Mouse (Mus musculus): Measurements from ENCODE around the gene Kif4. TPM values are rescaled to one million over a fixed set of nuclear protein-coding genes. Genes with fewer than 3 reads are reported as not detected.

Kif4 gene
- polyA plus RNA-seq, 1 experiment from 2014 or later, result 5.7 TPM

DNA sequence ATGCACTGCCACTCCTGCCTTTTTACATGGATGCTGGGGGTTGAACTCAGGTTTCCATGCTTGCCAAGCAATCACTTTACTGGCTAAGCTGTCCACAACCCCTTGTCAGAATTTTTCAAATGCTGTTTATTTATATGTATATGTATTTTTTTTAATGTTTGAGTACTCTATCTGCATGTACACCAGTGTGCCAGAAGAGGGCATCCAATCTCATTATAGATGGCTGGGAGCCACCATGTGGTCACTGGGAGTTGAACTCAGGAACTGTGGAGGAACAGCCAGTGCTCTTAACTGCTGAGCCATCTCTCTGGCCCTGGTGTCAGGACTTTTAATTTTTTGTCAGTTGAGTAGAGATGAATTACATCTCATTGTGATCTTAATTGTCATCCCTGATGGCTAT, 27.3 kb downstream of the Kif4 start:
- Histone ChIP-seq H3K4me1 (replicated peaks) (no peaks in the 10 kb centered on the region), H3K9me3 (no peaks in the 10 kb centered on the region), H3K9ac (no peak overlapping the region), H3K36me3 (no peaks in the 10 kb centered on the region), H3K27ac (replicated peaks) (no peak overlapping the region), H3K27me3 (no peaks in the 10 kb centered on the region), H3K4me2 (no peak overlapping the region), H3K4me3 (no peak overlapping the region)
- ATAC-seq (ENCODE audit: low read depth), result no peak

DNA sequence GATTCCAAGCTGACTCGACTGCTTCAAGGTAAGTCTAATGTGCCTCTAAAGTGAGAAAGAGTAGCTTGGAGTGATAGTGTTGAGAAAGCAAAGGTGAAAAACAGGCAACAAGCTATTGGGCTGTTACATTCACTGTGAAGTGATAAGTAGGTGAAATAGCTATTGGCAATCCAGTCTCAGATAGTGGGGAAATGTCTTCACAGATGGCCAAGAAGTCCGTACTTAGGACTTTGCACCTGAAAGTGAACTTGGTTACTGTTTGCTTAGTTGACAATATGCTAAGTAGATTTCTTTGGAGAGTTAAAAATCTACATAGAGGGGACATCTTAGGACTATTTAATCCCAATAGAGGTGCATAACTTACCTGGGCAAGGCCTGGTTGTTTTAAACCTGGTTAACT, 39.3 kb downstream of the Kif4 start:
- H3K4me3 ChIP-seq, result no peak overlapping the region
- H3K4me1 ChIP-seq (replicated peaks), result no peaks in the 10 kb centered on the region
- peaks cover 6% of the 10 kb centered on the region; the same call in 1 of the 2 replicates for H3K27me3 ChIP-seq
- H3K4me2 ChIP-seq, result no peak overlapping the region
- H3K36me3 ChIP-seq, result no peaks in the 10 kb centered on the region
- no peak for ATAC-seq (ENCODE audit: low read depth)
- 89% methylated on average over 2 of the region's 2 CpGs for WGBS
- H3K9ac ChIP-seq, result no peak overlapping the region
- H3K9me3 ChIP-seq, result no peaks in the 10 kb centered on the region
- no peak overlapping the region for H3K27ac ChIP-seq (replicated peaks)

DNA sequence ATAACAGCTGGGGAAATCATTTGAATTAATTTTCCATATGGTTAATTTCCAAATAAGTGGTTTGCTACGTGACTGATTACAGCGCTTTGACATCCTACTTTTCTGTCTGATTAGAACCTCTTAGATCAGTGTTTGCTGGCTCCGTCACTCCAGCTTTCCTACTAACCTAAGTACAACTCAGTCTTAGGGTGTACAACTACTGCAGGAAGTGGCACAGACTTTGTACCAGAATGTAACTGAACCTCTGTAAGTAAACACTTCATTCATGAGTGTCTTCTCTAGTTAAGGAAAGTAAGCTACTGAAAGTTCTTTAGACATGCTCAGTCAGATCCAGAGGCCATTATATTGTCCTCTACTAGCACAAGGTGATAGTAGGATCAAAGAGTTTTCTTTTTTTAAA, 52.7 kb downstream of the Kif4 start:
- 78% methylated on average over 3 of the region's 3 CpGs for WGBS
- no peak for ATAC-seq (ENCODE audit: low read depth)
- Histone ChIP-seq H3K27ac (replicated peaks) (no peak overlapping the region), H3K9ac (no peak overlapping the region), H3K4me2 (no peak overlapping the region), H3K36me3 (no peaks in the 10 kb centered on the region), H3K9me3 (no peaks in the 10 kb centered on the region), H3K4me3 (no peak overlapping the region), H3K27me3 (peaks cover 3% of the 10 kb centered on the region; the same call in 1 of the 2 replicates), H3K4me1 (replicated peaks) (no peaks in the 10 kb centered on the region)

DNA sequence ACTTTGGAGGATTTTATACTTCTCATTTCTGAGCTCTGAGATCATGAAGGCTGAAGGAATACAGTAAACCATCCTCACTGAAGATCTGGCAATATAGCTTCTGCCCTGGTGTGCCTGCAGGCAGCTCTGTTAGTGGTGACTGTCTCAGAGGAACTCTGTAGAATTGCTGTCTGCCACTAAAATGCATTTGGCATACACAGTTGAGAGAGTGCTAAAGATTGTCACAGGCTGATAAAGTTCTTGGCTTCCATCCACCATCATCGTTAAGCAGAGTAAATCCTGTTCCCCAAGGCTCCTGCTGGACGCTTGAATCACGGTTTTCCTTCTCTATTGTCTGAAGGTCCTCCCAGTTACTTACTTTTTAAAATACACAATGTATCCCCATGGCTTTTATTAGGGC, 61.0 kb downstream of the Kif4 start:
- ATAC-seq (ENCODE audit: low read depth), result no peak
- Histone ChIP-seq H3K9ac (no peak overlapping the region), H3K27ac (replicated peaks) (no peak overlapping the region), H3K4me2 (no peak overlapping the region), H3K4me1 (replicated peaks) (no peaks in the 10 kb centered on the region), H3K36me3 (no peaks in the 10 kb centered on the region), H3K9me3 (no peaks in the 10 kb centered on the region), H3K4me3 (no peak overlapping the region), H3K27me3 (peaks cover 12% of the 10 kb centered on the region)
- WGBS, result 65% methylated on average over 3 of the region's 3 CpGs

DNA sequence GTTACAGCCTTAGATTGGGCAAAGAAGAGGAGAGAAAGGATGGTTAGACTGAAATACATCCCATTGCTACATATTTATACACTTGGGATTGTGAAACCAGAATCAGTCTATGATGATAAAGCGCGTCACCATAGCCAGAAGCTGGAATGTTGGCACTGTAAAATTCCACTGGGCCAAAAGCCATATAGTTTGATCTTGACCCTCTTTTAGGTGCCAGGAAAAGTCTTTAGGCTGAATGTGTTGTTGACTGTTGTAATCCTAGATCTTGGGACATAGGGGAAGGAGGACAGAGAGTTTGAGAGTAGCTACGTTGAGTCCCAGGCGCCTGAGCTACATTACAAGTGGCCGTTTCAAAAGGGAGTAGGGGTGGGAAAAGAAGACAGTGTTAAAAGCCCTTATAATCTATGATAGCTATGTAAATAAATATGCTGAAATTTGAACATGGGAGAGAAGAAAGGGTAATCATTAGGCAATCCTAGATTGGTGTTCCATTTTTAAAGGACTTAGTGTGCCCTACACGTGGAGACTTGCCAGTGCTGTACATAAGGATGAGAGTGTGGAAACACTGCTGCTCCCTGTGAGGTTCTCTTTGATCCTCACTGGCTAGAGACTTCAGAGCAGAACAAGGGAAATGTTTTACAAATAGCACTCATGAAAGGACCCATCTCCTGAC, 62.0 kb downstream of the Kif4 start:
- Histone ChIP-seq H3K27me3 (peaks cover 12% of the 10 kb centered on the region), H3K4me3 (no peak overlapping the region), H3K9me3 (no peaks in the 10 kb centered on the region), H3K4me1 (replicated peaks) (no peaks in the 10 kb centered on the region), H3K36me3 (no peaks in the 10 kb centered on the region), H3K4me2 (no peak overlapping the region), H3K9ac (no peak overlapping the region), H3K27ac (replicated peaks) (no peak overlapping the region)
- no peak for ATAC-seq (ENCODE audit: low read depth)
- WGBS, result 89% methylated on average over 6 of the region's 6 CpGs

DNA sequence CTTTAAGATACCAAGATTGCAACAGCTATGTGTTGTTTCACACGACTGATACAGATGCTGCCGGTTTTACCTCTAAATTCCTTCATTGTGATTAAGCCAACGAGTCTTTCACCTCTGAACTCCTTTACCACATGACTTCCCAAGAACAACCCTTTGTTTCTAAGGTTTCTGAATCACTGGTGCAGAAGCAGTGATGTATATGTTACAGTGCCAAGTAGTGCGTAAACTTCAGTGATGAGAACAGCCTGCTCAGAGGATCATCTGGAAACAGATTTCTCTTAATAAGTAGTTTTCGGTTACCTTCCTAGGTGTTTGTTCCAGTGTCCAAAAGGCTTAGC, 62.5 kb downstream of the Kif4 start:
- Histone ChIP-seq H3K36me3 (no peaks in the 10 kb centered on the region), H3K9ac (no peak overlapping the region), H3K4me3 (no peak overlapping the region), H3K4me1 (replicated peaks) (no peaks in the 10 kb centered on the region), H3K27me3 (peaks cover 12% of the 10 kb centered on the region), H3K4me2 (no peak overlapping the region), H3K27ac (replicated peaks) (no peak overlapping the region), H3K9me3 (no peaks in the 10 kb centered on the region)
- ATAC-seq (ENCODE audit: low read depth), result no peak
- WGBS, result 77% methylated on average over 5 of the region's 5 CpGs

DNA sequence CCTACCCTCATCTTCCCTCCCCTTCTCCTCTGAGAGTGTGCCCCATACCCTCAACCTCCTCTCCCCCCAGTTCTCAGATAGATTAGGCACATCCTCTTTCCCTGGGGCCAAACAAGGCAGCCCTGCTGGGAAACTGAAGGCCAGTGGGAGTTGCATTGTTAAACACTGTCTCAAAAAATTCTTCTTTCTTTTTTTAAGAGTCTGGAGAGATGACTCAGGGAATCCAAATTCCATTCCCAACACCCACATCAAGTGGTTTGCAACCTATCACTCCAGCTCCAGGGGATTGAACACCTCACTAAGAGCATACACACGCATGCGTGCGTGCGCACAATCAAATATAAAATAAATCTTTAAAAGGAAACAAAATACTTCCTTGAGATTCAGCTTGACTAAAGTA, 71.2 kb downstream of the Kif4 start:
- Histone ChIP-seq H3K4me3 (no peak overlapping the region), H3K27ac (replicated peaks) (no peak overlapping the region), H3K4me2 (no peak overlapping the region), H3K27me3 (no peaks in the 10 kb centered on the region; the same call in 1 of the 2 replicates), H3K9ac (no peak overlapping the region), H3K9me3 (no peaks in the 10 kb centered on the region), H3K36me3 (no peaks in the 10 kb centered on the region), H3K4me1 (replicated peaks) (no peaks in the 10 kb centered on the region)
- ATAC-seq (ENCODE audit: low read depth), result no peak
- 95% methylated on average over 4 of the region's 4 CpGs for WGBS

DNA sequence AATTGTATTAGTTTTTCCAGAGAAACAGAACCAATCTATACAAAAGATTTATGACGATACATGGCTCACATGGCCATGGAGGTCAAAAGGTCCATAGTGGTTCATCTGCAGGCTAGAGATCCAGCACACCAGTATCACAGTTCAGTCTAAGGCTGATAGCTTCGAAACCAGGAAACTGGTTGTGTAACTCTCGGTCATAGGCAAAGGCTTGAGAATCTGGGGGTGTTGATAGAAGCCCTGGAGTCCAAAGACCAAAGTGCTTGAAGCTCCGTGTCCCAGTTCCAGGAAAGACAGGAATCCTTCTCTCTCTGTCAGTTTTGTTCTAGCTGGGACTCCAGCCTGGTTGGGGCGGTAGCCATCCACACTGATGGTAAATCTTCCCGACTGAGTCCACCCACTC, 82.5 kb downstream of the Kif4 start:
- no peak for ATAC-seq (ENCODE audit: low read depth)
- Histone ChIP-seq H3K36me3 (no peaks in the 10 kb centered on the region), H3K4me3 (no peak overlapping the region), H3K27me3 (no peaks in the 10 kb centered on the region), H3K4me2 (no peak overlapping the region), H3K4me1 (replicated peaks) (no peaks in the 10 kb centered on the region), H3K9me3 (no peaks in the 10 kb centered on the region), H3K27ac (replicated peaks) (no peak overlapping the region), H3K9ac (no peak overlapping the region)
- 92% methylated on average over 6 of the region's 6 CpGs for WGBS

DNA sequence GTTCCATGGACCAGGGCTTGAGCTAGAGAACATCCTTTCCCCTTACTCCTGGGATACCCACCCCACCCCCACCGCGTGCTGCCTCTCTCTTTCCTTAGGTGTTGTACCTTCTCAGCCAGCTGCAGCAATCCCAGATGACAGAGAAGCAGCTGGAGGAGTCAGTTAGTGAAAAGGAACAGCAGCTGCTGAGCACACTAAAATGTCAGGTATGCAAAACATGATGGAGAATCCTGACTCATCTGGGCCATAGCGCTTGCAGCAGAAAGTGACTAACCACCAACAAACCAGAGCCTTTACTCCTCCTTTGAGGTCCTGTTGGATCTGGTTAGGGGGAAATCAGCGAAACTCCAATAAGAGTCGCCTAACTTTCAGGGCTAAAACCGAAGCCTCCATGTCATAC, 90.6 kb downstream of the Kif4 start:
- Histone ChIP-seq H3K9me3 (no peaks in the 10 kb centered on the region), H3K27me3 (peaks cover 4% of the 10 kb centered on the region), H3K4me2 (no peak overlapping the region), H3K36me3 (no peaks in the 10 kb centered on the region), H3K9ac (no peak overlapping the region), H3K27ac (replicated peaks) (no peak overlapping the region), H3K4me3 (no peak overlapping the region), H3K4me1 (replicated peaks) (no peaks in the 10 kb centered on the region)
- no peak for ATAC-seq (ENCODE audit: low read depth)
- 93% methylated on average over 6 of the region's 6 CpGs for WGBS

DNA sequence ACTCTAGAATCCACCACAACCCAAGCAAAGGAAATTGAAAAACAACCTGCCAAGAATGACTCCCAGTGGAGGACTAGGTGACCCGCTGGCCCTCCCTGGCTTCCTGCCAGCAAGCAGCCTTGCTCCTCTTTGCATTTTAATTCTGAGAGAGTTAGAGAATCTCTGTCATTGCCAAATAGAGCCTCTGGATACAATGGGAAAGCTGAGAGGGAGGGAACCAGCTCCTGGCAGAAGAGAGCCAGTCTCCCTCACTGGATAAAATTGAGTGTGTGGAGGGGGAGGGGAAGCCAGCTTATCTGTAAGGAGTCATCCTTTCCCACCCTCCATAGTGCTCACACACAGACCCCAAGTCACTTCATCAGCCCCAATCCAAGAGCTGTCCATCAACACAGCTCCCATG, 103.4 kb downstream of the Kif4 start:
- no peak overlapping the region for H3K9ac ChIP-seq
- H3K27ac ChIP-seq (replicated peaks), result peak overlapping the region; percentile 71
- H3K27me3 ChIP-seq, result peaks cover 5% of the 10 kb centered on the region
- H3K4me2 ChIP-seq, result 0 out of 2 replicates have a peak overlapping the region, but pooled peaks have one; percentile 7
- H3K36me3 ChIP-seq, result no peaks in the 10 kb centered on the region
- ATAC-seq (ENCODE audit: low read depth), result peak; percentile 67
- no peak overlapping the region for H3K4me3 ChIP-seq
- WGBS, result 37% methylated on average over 1 of the region's 1 CpGs
- peaks cover 16% of the 10 kb centered on the region for H3K4me1 ChIP-seq (replicated peaks)
- no peaks in the 10 kb centered on the region for H3K9me3 ChIP-seq

DNA sequence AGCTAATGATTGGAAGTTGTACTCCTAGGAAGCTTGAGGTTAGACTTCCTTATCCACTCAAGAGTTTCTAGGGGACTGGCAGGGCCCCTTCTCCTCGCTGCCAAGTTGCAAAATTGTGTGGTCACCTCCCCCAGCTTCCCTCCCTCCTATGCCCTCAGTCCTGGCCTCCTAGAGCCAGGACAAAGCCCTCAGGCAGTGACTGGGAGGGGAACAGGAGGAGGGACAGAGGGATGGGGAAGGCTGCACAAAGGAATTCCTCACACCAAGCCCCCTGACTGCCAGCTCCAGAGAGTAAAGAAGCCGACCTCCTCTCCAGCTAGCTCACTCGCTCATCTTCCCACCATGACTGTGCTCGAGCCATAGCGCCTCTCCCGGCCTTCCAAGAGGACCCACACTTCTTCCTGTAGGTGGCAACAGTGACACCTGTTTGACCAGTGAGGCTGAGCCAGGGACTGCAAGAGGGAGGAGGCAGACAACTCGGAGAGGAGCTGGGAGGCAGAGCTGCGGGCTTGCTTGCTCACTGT, 104.2 kb downstream of the Kif4 start, which contains the start of gene Gdpd2:
TSS of gene Gdpd2 (plus strand) at position 209 of the 524 bp plus-strand sequence.
- Histone ChIP-seq H3K4me2 (peak within 1 kb of the TSS; percentile 52), H3K36me3 (no peaks in the 10 kb centered on the region), H3K27ac (replicated peaks) (peak within 1 kb of the TSS; percentile 71), H3K9me3 (no peaks in the 10 kb centered on the region), H3K9ac (peak within 1 kb of the TSS; percentile 61), H3K4me3 (peak within 1 kb of the TSS; percentile 30), H3K4me1 (replicated peaks) (peaks cover 16% of the 10 kb centered on the region), H3K27me3 (peaks cover 5% of the 10 kb centered on the region)
- ATAC-seq (ENCODE audit: low read depth), result peak; percentile 84
- 20% methylated on average over 8 of the region's 8 CpGs for WGBS

DNA sequence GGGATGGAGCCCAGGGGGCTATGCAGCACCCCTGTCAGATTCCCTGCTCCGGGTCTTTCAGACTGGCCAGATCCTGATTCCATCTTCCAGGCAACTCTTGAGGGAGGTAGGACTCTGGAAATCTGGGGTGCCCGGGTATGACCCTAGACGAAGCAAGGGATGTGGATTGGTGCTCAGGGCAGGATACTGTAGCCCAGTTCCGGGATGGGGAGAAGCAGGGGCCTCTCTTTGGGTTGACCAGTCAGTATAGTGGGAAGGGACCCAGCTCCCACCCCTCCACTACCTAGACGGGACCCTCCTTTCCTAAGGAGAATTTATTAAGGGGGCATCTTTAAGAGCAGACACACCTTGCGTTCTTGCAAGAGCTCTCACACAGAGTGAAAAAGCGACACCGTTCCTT, 104.7 kb downstream of the Kif4 start:
- no peaks in the 10 kb centered on the region for H3K9me3 ChIP-seq
- H3K4me1 ChIP-seq (replicated peaks), result peaks cover 16% of the 10 kb centered on the region
- peak overlapping the region; percentile 52 for H3K4me2 ChIP-seq
- no peaks in the 10 kb centered on the region for H3K36me3 ChIP-seq
- H3K9ac ChIP-seq, result peak overlapping the region; percentile 61
- peak; percentile 45 for ATAC-seq (ENCODE audit: low read depth)
- H3K27ac ChIP-seq (replicated peaks), result peak overlapping the region; percentile 71
- peak overlapping the region; percentile 30 for H3K4me3 ChIP-seq
- WGBS, result 28% methylated on average over 8 of the region's 8 CpGs
- H3K27me3 ChIP-seq, result peaks cover 5% of the 10 kb centered on the region

DNA sequence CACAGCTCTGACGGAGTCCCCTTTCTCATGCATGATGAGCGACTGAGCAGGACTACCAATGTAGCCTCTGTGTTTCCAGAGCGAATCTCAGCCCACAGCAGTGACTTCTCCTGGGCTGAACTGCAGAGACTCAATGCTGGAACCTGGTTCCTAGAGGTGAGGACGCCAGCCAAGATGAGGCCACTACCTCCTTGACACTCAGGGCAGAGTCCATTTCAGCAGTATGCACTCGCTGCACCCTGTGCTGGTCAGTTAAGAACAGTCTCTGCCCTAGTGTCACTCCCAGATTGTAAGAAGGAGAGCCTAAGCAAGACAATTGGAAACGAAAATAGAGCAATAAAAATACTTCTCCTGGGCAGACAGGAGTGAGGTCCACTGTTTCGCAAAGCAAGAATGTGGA, 108.8 kb downstream of the Kif4 start:
- H3K9ac ChIP-seq, result no peak overlapping the region
- peaks cover 8% of the 10 kb centered on the region; the same call in 1 of the 2 replicates for H3K4me1 ChIP-seq (replicated peaks)
- no peak overlapping the region for H3K4me2 ChIP-seq
- 66% methylated on average over 7 of the region's 7 CpGs for WGBS
- peaks cover 17% of the 10 kb centered on the region for H3K27me3 ChIP-seq
- H3K4me3 ChIP-seq, result no peak overlapping the region
- no peaks in the 10 kb centered on the region for H3K9me3 ChIP-seq
- H3K27ac ChIP-seq (replicated peaks), result no peak overlapping the region
- no peaks in the 10 kb centered on the region for H3K36me3 ChIP-seq
- no peak for ATAC-seq (ENCODE audit: low read depth)
